26 mouse cellular contexts compared by ENCODE assay signal in genomic region chr7:25406468-25406867, GRCm38 (mm10). TPM values are rescaled to one million over a fixed set of nuclear protein-coding genes. Genes with fewer than 3 reads are reported as not detected.
DNase-seq lines count a peak whose midpoint lies in the region; ATAC-seq lines count a peak whose summit lies in the region.
"Had no signal": no experiment of that assay in that cellular context is flagged by ENCODE, and none has a peak within 500 bp of the region (broad histone marks: within the 10 kb centered on the region; RNA-seq: fewer than 3 reads in every experiment).

No protein-coding gene starts in this region.

- peak; percentile 64 for DNase-seq in heart, adult 11 months
- peak; percentile 64 for DNase-seq in 416B (ENCODE audit: low read depth)
- DNase-seq: adrenal gland, adult 2 months; adrenal gland, postnatal 10 days; adrenal gland, postnatal 25 days; cerebellum, adult 11-12 months; cerebellum, adult 2 months; cerebellum, adult 9-10 months; cerebellum, postnatal 10 days; cerebellum, postnatal 25 days; forebrain, postnatal 0 days had no signal

- no peak overlapping the region for H3K9ac ChIP-seq in heart, embryonic 11.5 days (ENCODE audit: low read depth, low read length)
- H3K9ac ChIP-seq: embryonic facial prominence, embryonic 13.5 days; embryonic facial prominence, embryonic 15.5 days; forebrain, embryonic 13.5 days; forebrain, embryonic 15.5 days; forebrain, postnatal 0 days had no signal

- 78% methylated on average over 7 of the region's 7 CpGs for WGBS in heart, embryonic 11.5 days (ENCODE audit: insufficient replicate concordance)

- H3K4me3 ChIP-seq in heart, embryonic 11.5 days (ENCODE audit: low read depth, low read length): no peak overlapping the region
- H3K4me3 ChIP-seq: embryonic facial prominence, embryonic 13.5 days; embryonic facial prominence, embryonic 15.5 days; forebrain, embryonic 13.5 days; forebrain, embryonic 15.5 days had no signal

- H3K27me3 ChIP-seq in heart, embryonic 11.5 days (ENCODE audit: control insufficient read depth, insufficient read depth, low read length): no peaks in the 10 kb centered on the region
- H3K27me3 ChIP-seq: embryonic facial prominence, embryonic 13.5 days; embryonic facial prominence, embryonic 15.5 days; forebrain, embryonic 13.5 days; forebrain, embryonic 15.5 days had no signal

- no peak for ATAC-seq in heart, embryonic 11.5 days (replicated peaks; ENCODE audit: insufficient number of reproducible peaks, low FRiP score, low TSS enrichment)
- 0 out of 2 replicates have a peak, but pooled peaks have one; percentile 16 for ATAC-seq in megakaryocyte progenitor cell, adult 5-6 weeks (replicated peaks; ENCODE audit: poor library complexity)
- no peak for ATAC-seq in cerebellum, adult (ENCODE audit: insufficient number of reproducible peaks, low FRiP score, low TSS enrichment)
- no peak for ATAC-seq in erythroblast, adult 5-6 weeks (replicated peaks; ENCODE audit: low FRiP score, poor library complexity, severe bottlenecking)
- ATAC-seq: forebrain, embryonic 13.5 days; forebrain, embryonic 15.5 days; forebrain, postnatal 0 days had no signal

- H3K9me3 ChIP-seq in heart, embryonic 11.5 days (replicated peaks; ENCODE audit: control insufficient read depth, low read length): no peaks in the 10 kb centered on the region
- H3K9me3 ChIP-seq: embryonic facial prominence, embryonic 13.5 days; embryonic facial prominence, embryonic 15.5 days; forebrain, embryonic 13.5 days; forebrain, embryonic 15.5 days had no signal

- no peak overlapping the region for H3K27ac ChIP-seq in heart, embryonic 11.5 days (ENCODE audit: low read depth, low read length)
- H3K27ac ChIP-seq: embryonic facial prominence, embryonic 13.5 days; embryonic facial prominence, embryonic 15.5 days; forebrain, embryonic 13.5 days; forebrain, embryonic 15.5 days had no signal

- no peaks in the 10 kb centered on the region for H3K4me1 ChIP-seq in heart, embryonic 11.5 days (ENCODE audit: control insufficient read depth, insufficient read depth, low read length)
- H3K4me1 ChIP-seq: forebrain, embryonic 13.5 days; forebrain, embryonic 15.5 days had no signal

- H3K4me2 ChIP-seq in heart, embryonic 11.5 days: no peak overlapping the region
- H3K4me2 ChIP-seq: embryonic facial prominence, embryonic 13.5 days; embryonic facial prominence, embryonic 15.5 days; forebrain, embryonic 13.5 days; forebrain, embryonic 15.5 days had no signal

- no peaks in the 10 kb centered on the region for H3K36me3 ChIP-seq in heart, embryonic 11.5 days (ENCODE audit: control insufficient read depth, insufficient read depth, low read length)
- H3K36me3 ChIP-seq: embryonic facial prominence, embryonic 13.5 days; embryonic facial prominence, embryonic 15.5 days; forebrain, embryonic 15.5 days had no signal

RNA-seq across cellular contexts. Expression of gene Cxcl17, which starts 6.2 kb away (rescaled TPM):
- not detected in 2 replicates for polyA plus RNA-seq in heart, embryonic 11.5 days (2014; fragmentation: Nextera tagmentation; extraction: Ambion mirVana)
- total RNA-seq in megakaryocyte progenitor cell, adult 5-6 weeks (2015): not detected in 2 replicates
- not detected in 2 replicates for total RNA-seq in megakaryocyte progenitor cell, adult 5-6 weeks (2017)
- total RNA-seq in erythroblast, adult 5-6 weeks (2015; ENCODE audit: low replicate concordance): not detected in 2 replicates
- not detected in 2 replicates for total RNA-seq in erythroblast, adult 5-6 weeks (2017; ENCODE audit: low replicate concordance)
- total RNA-seq: adrenal gland, adult 2 months; adrenal gland, postnatal 10 days; adrenal gland, postnatal 25 days; adrenal gland, postnatal 4 days; forebrain, postnatal 0 days; MEL had no signal
- polyA plus RNA-seq: adrenal gland, adult 2 months; brain, embryonic 14.5 days; C2C12; cerebellum, adult 2 months; cortical plate, adult 2 months; embryonic facial prominence, embryonic 11.5 days; embryonic facial prominence, embryonic 13.5 days had no signal

RNA-seq across cellular contexts. Expression of gene Lipe, which starts 8.0 kb away (rescaled TPM):
- 1.6 and 2.1 TPM in 2 replicates for polyA plus RNA-seq in heart, embryonic 11.5 days (2014; fragmentation: Nextera tagmentation; extraction: Ambion mirVana)
- 8.3 and 9.8 TPM in 2 replicates for total RNA-seq in megakaryocyte progenitor cell, adult 5-6 weeks (2015)
- total RNA-seq in megakaryocyte progenitor cell, adult 5-6 weeks (2017): 7.2 and 7.4 TPM in 2 replicates
- total RNA-seq in erythroblast, adult 5-6 weeks (2015; ENCODE audit: low replicate concordance): 2.5 and 11.3 TPM in 2 replicates
- 4.5 and 6.7 TPM in 2 replicates for total RNA-seq in erythroblast, adult 5-6 weeks (2017; ENCODE audit: low replicate concordance)

RNA-seq across cellular contexts. Expression of gene Cnfn, which starts 36.9 kb away (rescaled TPM):
- polyA plus RNA-seq in heart, embryonic 11.5 days (2014; fragmentation: Nextera tagmentation; extraction: Ambion mirVana): not detected in 2 replicates
- total RNA-seq in megakaryocyte progenitor cell, adult 5-6 weeks (2015): not detected in 2 replicates
- total RNA-seq in megakaryocyte progenitor cell, adult 5-6 weeks (2017): not detected in 2 replicates
- total RNA-seq in erythroblast, adult 5-6 weeks (2015; ENCODE audit: low replicate concordance): not detected in 2 replicates
- total RNA-seq in erythroblast, adult 5-6 weeks (2017; ENCODE audit: low replicate concordance): not detected in 2 replicates
- total RNA-seq: adrenal gland, adult 2 months; adrenal gland, postnatal 10 days; adrenal gland, postnatal 25 days; adrenal gland, postnatal 4 days; ES-E14; forebrain, postnatal 0 days; MEL had no signal
- polyA plus RNA-seq: adrenal gland, adult 2 months; brain, embryonic 14.5 days; cerebellum, adult 2 months; cortical plate, adult 2 months; forebrain, embryonic 13.5 days; forebrain, embryonic 15.5 days; forebrain, postnatal 0 days had no signal
